Mouse (Mus musculus): Measurements from ENCODE around the gene Mllt6.

DNA sequence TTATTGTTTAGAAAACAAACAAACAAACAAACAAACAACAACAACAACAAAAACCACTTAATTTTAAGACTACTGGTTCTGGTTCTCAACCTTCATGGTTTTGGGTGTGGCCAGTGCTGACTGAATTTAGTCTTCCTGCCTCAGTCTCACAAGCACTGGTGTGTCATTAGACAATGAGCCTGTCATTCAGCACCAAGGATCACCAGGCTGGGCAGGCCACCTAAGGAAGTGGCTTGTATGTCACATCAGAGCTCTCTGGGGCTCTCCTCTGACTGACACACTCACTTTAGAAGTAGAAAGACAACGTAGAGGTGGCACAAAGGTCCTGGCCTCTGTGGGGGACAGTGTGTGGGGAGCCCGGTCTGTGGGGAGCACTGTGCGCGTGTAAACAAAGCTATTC lies 55.8 kb downstream of the Mllt6 start:
- TF ChIP-seq E2F4 (IDR thresholded peaks at IDR 0.05; ENCODE audit: insufficient replicate concordance, low read depth, low read length) (no peak), CTCF (conservative IDR thresholded peaks at IDR 0.05 in 1 of 2, IDR thresholded peaks at IDR 0.05 in 1 of 2; ENCODE audit: low read depth in 2 of 2, low read length in 2 of 2) (no peak), ZMIZ1 (IDR thresholded peaks at IDR 0.05; ENCODE audit: low read depth, low read length) (no peak), PAX5 (IDR thresholded peaks at IDR 0.05; ENCODE audit: low read length) (no peak), MAZ (IDR thresholded peaks at IDR 0.05; ENCODE audit: low read depth, low read length) (no peak), MAFK (IDR thresholded peaks at IDR 0.05; ENCODE audit: insufficient replicate concordance, low read length) (no peak), GABPA (IDR thresholded peaks at IDR 0.05; ENCODE audit: insufficient replicate concordance, low read depth, low read length) (no peak), SIN3A (IDR thresholded peaks at IDR 0.05; ENCODE audit: low read length) (no peak), POLR2A (IDR thresholded peaks at IDR 0.05; ENCODE audit: low read depth, low read length) (no peak), CHD1 (IDR thresholded peaks at IDR 0.05; ENCODE audit: low read depth, low read length) (no peak)
